Mouse (Mus musculus): ENCODE results near the gene Rtn4rl1. TPM values are rescaled to one million over a fixed set of nuclear protein-coding genes. Genes with fewer than 3 reads are reported as not detected.
"Not testable (repeated sequence)": the region's sequence is repeated elsewhere in the genome, so short reads cannot be mapped to it uniquely, and the experiment has no call there.

The Rtn4rl1 gene
- polyA plus RNA-seq, 1 experiment from 2014 or later, result 2.9 TPM

DNA sequence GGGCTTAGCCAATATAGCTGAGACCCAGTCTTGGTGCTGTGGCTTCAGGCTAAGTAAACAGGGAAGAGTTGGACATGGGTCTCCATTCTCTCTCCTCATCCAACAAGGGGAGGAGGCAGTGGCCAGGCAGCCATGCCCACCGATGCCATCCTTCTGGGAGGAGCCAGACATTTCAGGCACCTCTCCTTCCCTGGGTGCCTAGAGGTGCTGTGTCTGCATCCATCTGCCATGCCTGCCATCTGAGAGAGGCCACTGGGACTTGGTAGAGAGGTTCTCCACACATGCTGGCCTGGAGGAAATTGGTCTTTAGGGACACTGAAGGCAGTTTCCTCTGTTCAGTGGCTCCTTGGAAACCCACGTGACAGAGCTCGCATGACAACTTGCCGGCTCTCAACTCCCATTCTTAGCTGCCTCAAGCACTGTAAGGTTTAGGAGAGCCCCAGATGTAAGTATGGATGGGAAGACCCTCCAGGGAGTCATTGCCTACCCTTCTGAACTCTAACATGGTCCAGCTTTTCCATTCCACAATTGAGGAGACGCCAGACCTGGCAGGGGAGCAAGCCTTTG, 86.9 kb downstream of the Rtn4rl1 start:
- H3K27ac ChIP-seq (ENCODE audit: low read length), result no peak overlapping the region
- no peak for ATAC-seq (ENCODE audit: low read depth)
- peaks cover 31% of the 10 kb centered on the region for H3K27me3 ChIP-seq (ENCODE audit: control insufficient read depth, insufficient read depth, low read depth, low read length)
- H3K36me3 ChIP-seq (ENCODE audit: control insufficient read depth, insufficient read depth, low read length), result no peaks in the 10 kb centered on the region
- H3K9ac ChIP-seq (ENCODE audit: low read length), result no peak overlapping the region
- H3K4me1 ChIP-seq (replicated peaks; ENCODE audit: control insufficient read depth, insufficient read depth, low read length), result peaks cover 15% of the 10 kb centered on the region
- 61% methylated on average over 5 of the region's 5 CpGs for WGBS
- H3K4me2 ChIP-seq (ENCODE audit: low read depth, low read length), result no peak overlapping the region
- H3K9me3 ChIP-seq (ENCODE audit: control insufficient read depth, low read length), result no peaks in the 10 kb centered on the region
- H3K4me3 ChIP-seq (ENCODE audit: low read length), result no peak overlapping the region

DNA sequence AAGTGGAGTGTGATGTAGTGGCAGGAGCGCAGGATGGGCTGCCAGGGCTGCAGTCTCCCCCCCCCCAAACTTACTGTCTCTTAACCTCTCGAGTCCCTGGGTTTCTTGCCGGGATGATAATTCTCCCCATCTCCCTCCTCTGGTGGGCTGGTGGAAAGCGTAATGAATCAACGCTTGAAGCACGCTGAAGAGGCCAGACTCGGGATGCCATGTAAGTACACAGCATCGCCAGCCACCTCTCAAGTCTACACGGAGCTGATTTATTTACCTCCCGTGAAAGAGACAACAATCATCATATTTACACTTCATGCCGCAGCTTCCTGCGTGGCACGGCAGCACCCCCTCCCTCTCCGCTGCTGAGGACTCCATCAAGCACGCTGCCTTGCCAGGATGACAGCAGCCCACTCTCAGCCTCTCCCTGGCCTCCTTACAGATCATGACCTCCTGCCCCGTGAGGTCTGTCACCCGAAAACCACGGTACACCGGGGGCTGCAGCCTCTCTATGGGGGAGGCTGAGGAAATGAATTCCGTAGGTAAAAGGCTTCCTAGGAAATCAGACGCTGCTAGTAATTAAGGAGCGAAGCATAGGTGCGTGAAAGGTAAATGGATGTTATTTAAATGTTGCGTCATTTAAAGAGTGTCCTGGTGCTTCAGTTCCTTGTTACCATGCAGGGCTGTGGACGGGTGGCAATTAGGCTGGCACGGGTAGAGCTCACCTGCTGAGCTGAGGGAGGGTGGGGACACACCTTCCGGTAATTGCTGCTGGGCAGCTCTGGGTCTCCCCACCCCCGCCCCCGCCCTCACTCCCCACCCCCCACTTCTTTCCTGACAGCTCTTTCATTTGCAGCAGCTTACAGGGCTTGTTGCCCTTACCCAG, 88.0 kb downstream of the Rtn4rl1 start:
- Histone ChIP-seq H3K27me3 (ENCODE audit: control insufficient read depth, insufficient read depth, low read depth, low read length) (peaks cover 31% of the 10 kb centered on the region), H3K4me3 (ENCODE audit: low read length) (peak overlapping the region; percentile 16), H3K9me3 (ENCODE audit: control insufficient read depth, low read length) (no peaks in the 10 kb centered on the region), H3K9ac (ENCODE audit: low read length) (no peak overlapping the region), H3K4me2 (ENCODE audit: low read depth, low read length) (peak overlapping the region; percentile 29), H3K27ac (ENCODE audit: low read length) (no peak overlapping the region), H3K36me3 (ENCODE audit: control insufficient read depth, insufficient read depth, low read length) (no peaks in the 10 kb centered on the region), H3K4me1 (replicated peaks; ENCODE audit: control insufficient read depth, insufficient read depth, low read length) (peaks cover 15% of the 10 kb centered on the region)
- ATAC-seq (ENCODE audit: low read depth), result no peak
- WGBS, result 9% methylated on average over 29 of the region's 29 CpGs

DNA sequence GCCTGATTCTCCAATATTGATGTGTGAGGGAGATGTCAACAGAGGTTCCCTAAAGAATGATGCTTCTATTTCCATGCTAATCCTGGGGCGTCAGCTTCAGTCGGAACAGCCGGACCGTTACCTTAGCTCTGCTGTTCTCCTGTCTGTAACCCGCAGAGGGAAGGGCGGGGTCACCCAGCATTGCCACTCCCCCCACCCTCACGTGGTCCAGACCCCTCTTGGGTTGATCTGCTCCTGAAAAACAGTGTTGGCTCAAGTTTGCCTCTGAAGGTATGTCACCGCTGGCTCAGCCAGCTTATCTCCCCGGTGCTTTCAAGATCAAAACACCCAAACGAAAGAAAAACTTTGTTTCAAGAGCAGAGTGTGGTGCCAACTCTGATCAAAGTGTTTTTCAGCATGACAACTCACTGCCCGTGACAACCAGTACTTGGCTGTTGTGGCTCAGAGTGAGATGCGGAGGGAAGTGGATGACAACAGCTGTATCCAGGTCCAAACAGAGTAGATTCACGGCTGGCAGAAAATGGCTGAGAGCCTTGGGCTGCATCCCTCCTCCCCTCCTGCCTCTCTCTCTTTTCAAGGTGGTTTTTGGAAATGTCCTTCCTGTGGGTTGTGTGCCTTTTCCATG, 89.0 kb downstream of the Rtn4rl1 start:
- peak overlapping the region; percentile 29 for H3K4me2 ChIP-seq (ENCODE audit: low read depth, low read length)
- 0 out of 2 replicates have a peak, but pooled peaks have one; percentile 41 for ATAC-seq (ENCODE audit: low read depth)
- H3K9me3 ChIP-seq (ENCODE audit: control insufficient read depth, low read length), result no peaks in the 10 kb centered on the region
- H3K27ac ChIP-seq (ENCODE audit: low read length), result no peak overlapping the region
- peaks cover 31% of the 10 kb centered on the region for H3K27me3 ChIP-seq (ENCODE audit: control insufficient read depth, insufficient read depth, low read depth, low read length)
- H3K4me3 ChIP-seq (ENCODE audit: low read length), result peak overlapping the region; percentile 16
- 7% methylated on average over 13 of the region's 13 CpGs for WGBS
- H3K4me1 ChIP-seq (replicated peaks; ENCODE audit: control insufficient read depth, insufficient read depth, low read length), result peaks cover 15% of the 10 kb centered on the region
- no peaks in the 10 kb centered on the region for H3K36me3 ChIP-seq (ENCODE audit: control insufficient read depth, insufficient read depth, low read length)
- H3K9ac ChIP-seq (ENCODE audit: low read length), result 0 out of 2 replicates have a peak overlapping the region, but pooled peaks have one; percentile 26

DNA sequence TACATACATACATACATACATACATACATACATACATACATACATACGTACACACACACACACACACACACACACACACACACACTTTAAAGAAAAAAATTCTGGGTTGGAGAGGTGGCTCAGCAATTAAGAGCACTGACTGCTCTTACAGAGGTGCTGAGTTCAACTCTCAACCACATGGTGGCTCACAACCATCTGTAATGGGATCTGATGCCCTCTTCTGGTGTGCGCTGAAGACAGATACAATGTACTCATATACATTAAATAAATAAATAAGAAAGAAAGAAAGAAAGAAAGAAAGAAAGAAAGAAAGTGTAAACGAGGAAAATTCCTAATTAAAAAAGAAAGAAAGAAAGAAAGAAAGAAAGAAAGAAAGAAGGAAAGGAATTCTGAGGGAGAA, 90.2 kb downstream of the Rtn4rl1 start:
- H3K27ac ChIP-seq (ENCODE audit: low read length); H3K4me3 ChIP-seq (ENCODE audit: low read length); ATAC-seq (ENCODE audit: low read depth); H3K9me3 ChIP-seq (ENCODE audit: control insufficient read depth, low read length); H3K9ac ChIP-seq (ENCODE audit: low read length); H3K36me3 ChIP-seq (ENCODE audit: control insufficient read depth, insufficient read depth, low read length); H3K4me2 ChIP-seq (ENCODE audit: low read depth, low read length): not testable (repeated sequence)
- peaks cover 31% of the 10 kb centered on the region for H3K27me3 ChIP-seq (ENCODE audit: control insufficient read depth, insufficient read depth, low read depth, low read length)
- 60% methylated on average over 3 of the region's 3 CpGs for WGBS
- H3K4me1 ChIP-seq (replicated peaks; ENCODE audit: control insufficient read depth, insufficient read depth, low read length), result peaks cover 15% of the 10 kb centered on the region

DNA sequence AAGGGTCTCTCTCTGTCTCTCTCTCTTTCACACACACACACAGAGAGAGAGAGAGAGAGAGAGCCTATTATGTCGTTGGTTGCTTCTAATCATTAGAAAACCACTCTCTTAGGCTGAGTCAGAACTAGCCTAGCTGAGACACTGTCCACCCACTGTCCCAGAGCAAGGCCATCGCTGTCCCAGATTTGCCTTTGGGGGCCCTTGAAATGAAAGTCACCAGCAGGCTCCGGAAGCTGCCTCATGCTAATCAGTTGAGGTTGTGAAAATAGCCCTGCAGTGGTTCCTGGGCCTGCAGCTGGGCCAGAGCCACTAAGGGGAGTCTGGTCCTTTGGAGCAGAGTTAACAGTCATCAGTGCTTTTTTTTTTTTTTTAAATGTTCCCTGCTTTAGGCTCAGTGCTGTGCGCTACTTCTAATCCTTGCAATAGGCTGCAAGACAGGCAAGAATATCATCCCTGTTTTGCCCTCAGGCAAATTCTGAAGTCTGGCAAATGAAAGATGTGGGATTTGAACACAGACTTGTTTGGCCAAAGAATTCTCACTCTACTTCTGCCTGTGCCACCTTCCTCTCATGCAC, 92.4 kb downstream of the Rtn4rl1 start:
- H3K4me3 ChIP-seq (ENCODE audit: low read length), result no peak overlapping the region
- 44% methylated on average over 4 of the region's 4 CpGs for WGBS
- H3K27me3 ChIP-seq (ENCODE audit: control insufficient read depth, insufficient read depth, low read depth, low read length), result peaks cover 26% of the 10 kb centered on the region
- no peak for ATAC-seq (ENCODE audit: low read depth)
- no peak overlapping the region for H3K4me2 ChIP-seq (ENCODE audit: low read depth, low read length)
- H3K36me3 ChIP-seq (ENCODE audit: control insufficient read depth, insufficient read depth, low read length), result no peaks in the 10 kb centered on the region
- H3K27ac ChIP-seq (ENCODE audit: low read length), result no peak overlapping the region
- H3K9me3 ChIP-seq (ENCODE audit: control insufficient read depth, low read length), result no peaks in the 10 kb centered on the region
- H3K9ac ChIP-seq (ENCODE audit: low read length), result no peak overlapping the region
- H3K4me1 ChIP-seq (replicated peaks; ENCODE audit: control insufficient read depth, insufficient read depth, low read length), result peaks cover 12% of the 10 kb centered on the region

DNA sequence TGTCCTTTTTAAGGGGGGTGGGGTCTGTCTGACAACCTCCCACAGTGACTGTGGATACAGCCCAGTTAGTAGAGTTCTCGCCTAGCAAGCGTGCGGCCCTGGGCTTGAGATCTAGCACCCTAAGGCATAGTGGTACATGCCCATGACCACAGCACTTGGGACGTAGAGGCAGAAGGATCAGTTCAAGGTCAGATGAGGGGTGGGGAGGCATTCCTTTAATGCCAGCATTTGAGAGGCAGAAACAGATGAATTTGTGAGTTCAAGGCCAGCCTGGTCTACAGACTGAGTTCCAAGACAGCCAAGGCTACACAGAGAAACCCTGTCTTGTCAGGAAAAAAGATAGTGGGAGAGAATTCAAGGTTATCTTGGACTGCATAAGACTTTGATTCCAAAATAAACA, 93.3 kb downstream of the Rtn4rl1 start:
- 84% methylated on average over 4 of the region's 4 CpGs for WGBS
- H3K27me3 ChIP-seq (ENCODE audit: control insufficient read depth, insufficient read depth, low read depth, low read length), result peaks cover 21% of the 10 kb centered on the region
- H3K4me2 ChIP-seq (ENCODE audit: low read depth, low read length), result no peak overlapping the region
- H3K4me1 ChIP-seq (replicated peaks; ENCODE audit: control insufficient read depth, insufficient read depth, low read length), result peaks cover 12% of the 10 kb centered on the region
- no peaks in the 10 kb centered on the region for H3K9me3 ChIP-seq (ENCODE audit: control insufficient read depth, low read length)
- no peak overlapping the region for H3K4me3 ChIP-seq (ENCODE audit: low read length)
- ATAC-seq (ENCODE audit: low read depth), result no peak
- H3K36me3 ChIP-seq (ENCODE audit: control insufficient read depth, insufficient read depth, low read length), result no peaks in the 10 kb centered on the region
- H3K9ac ChIP-seq (ENCODE audit: low read length), result no peak overlapping the region
- H3K27ac ChIP-seq (ENCODE audit: low read length), result no peak overlapping the region

DNA sequence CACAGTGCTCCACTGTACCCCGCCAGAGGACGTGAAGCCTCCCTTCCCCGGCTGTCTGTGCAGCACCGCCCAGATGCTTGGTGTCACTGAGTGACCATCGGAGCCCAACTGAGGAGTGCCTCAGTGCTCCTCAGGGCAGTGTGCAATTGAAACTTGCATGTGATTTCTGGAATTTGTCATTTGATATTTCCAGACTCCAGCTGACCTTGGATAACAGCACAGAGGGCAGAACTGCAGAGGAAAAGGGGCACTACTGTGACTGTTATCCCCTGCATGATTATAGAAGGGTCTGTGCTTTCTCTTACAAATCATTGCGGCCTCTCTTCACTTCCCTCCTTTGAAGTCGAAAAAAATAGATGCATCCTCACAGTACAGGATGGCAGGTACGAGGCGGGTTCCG, 94.4 kb downstream of the Rtn4rl1 start:
- no peak overlapping the region for H3K27ac ChIP-seq (ENCODE audit: low read length)
- no peaks in the 10 kb centered on the region for H3K36me3 ChIP-seq (ENCODE audit: control insufficient read depth, insufficient read depth, low read length)
- WGBS, result 65% methylated on average over 10 of the region's 10 CpGs
- H3K9me3 ChIP-seq (ENCODE audit: control insufficient read depth, low read length), result no peaks in the 10 kb centered on the region
- no peak overlapping the region for H3K4me3 ChIP-seq (ENCODE audit: low read length)
- no peak overlapping the region for H3K4me2 ChIP-seq (ENCODE audit: low read depth, low read length)
- no peak for ATAC-seq (ENCODE audit: low read depth)
- H3K9ac ChIP-seq (ENCODE audit: low read length), result no peak overlapping the region
- peaks cover 3% of the 10 kb centered on the region; the same call in 1 of the 2 replicates for H3K4me1 ChIP-seq (replicated peaks; ENCODE audit: control insufficient read depth, insufficient read depth, low read length)
- H3K27me3 ChIP-seq (ENCODE audit: control insufficient read depth, insufficient read depth, low read depth, low read length), result peaks cover 17% of the 10 kb centered on the region

DNA sequence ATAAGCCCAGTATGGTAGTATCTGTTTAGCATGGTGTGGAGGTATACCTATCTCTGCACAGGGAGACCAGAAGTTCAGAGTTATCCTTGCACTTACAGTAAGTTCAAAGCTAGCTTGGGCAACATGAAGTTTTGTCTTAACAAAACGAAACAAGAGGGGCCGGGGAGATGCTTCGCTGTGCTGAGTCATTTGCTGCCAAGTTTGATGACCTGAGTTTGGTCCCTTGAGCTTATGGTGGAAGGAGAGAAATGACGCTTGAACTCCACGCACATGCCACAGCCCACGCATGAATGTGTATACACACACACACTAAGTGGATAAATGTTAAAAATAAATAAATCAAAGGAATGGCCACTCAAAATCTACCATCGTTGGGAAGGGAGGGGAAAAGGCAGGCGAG, 94.9 kb downstream of the Rtn4rl1 start:
- H3K9ac ChIP-seq (ENCODE audit: low read length), result no peak overlapping the region
- no peak overlapping the region for H3K4me2 ChIP-seq (ENCODE audit: low read depth, low read length)
- H3K4me1 ChIP-seq (replicated peaks; ENCODE audit: control insufficient read depth, insufficient read depth, low read length), result 0 out of 2 replicates have a peak, but pooled peaks cover 3% of the 10 kb centered on the region
- H3K27me3 ChIP-seq (ENCODE audit: control insufficient read depth, insufficient read depth, low read depth, low read length), result peaks cover 11% of the 10 kb centered on the region
- no peak for ATAC-seq (ENCODE audit: low read depth)
- no peak overlapping the region for H3K27ac ChIP-seq (ENCODE audit: low read length)
- H3K4me3 ChIP-seq (ENCODE audit: low read length), result no peak overlapping the region
- no peaks in the 10 kb centered on the region for H3K36me3 ChIP-seq (ENCODE audit: control insufficient read depth, insufficient read depth, low read length)
- 65% methylated on average over 8 of the region's 8 CpGs for WGBS
- no peaks in the 10 kb centered on the region for H3K9me3 ChIP-seq (ENCODE audit: control insufficient read depth, low read length)

DNA sequence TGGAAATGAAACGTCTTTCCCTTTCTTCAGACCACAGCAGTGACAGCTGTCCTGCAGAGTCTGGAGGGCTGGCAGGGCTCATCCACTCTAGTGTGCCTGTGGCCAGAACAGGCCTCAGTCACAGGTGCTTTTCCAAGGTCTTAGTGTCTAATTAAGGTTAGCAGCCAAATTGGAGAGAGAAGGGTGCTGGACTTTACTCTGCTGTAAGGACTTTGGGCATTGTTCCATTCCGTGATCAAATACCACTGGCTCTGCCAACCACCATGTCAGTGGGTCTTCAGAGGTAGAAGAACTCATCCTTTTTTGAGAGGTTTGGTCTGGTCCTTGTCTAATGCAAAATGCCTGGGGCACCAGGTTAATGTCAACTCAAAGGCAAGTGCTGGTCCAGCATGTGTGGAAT, 95.5 kb downstream of the Rtn4rl1 start:
- H3K4me1 ChIP-seq (replicated peaks; ENCODE audit: control insufficient read depth, insufficient read depth, low read length), result 0 out of 2 replicates have a peak, but pooled peaks cover 3% of the 10 kb centered on the region
- 61% methylated on average over 2 of the region's 2 CpGs for WGBS
- no peak for ATAC-seq (ENCODE audit: low read depth)
- H3K4me3 ChIP-seq (ENCODE audit: low read length), result no peak overlapping the region
- H3K9ac ChIP-seq (ENCODE audit: low read length), result no peak overlapping the region
- no peaks in the 10 kb centered on the region for H3K9me3 ChIP-seq (ENCODE audit: control insufficient read depth, low read length)
- peaks cover 11% of the 10 kb centered on the region for H3K27me3 ChIP-seq (ENCODE audit: control insufficient read depth, insufficient read depth, low read depth, low read length)
- no peak overlapping the region for H3K4me2 ChIP-seq (ENCODE audit: low read depth, low read length)
- H3K27ac ChIP-seq (ENCODE audit: low read length), result no peak overlapping the region
- no peaks in the 10 kb centered on the region for H3K36me3 ChIP-seq (ENCODE audit: control insufficient read depth, insufficient read depth, low read length)

All from lung, embryonic 16.5 days (tissue).